Mouse (Mus musculus) testis, adult 2 months (tissue): ENCODE results near the gene Hdac6.

ENCODE experiments used
- CTCF ChIP-seq: fragments of 200-500 bp; IDR thresholded peaks from 2 replicates; pipeline ENCODE4 v1.5.1; 2012; ENCODE audit warnings: low read depth, mild to moderate bottlenecking, inconsistent platforms, low read length, moderate library complexity; ENCODE audit not compliant: control insufficient read depth, insufficient read depth, insufficient replicate concordance
- POLR2A ChIP-seq: fragments of 200-500 bp; IDR thresholded peaks from 2 replicates; pipeline ENCODE4 v1.6.1; 2012; ENCODE audit warnings: low read depth, mild to moderate bottlenecking, inconsistent platforms, low read length, moderate library complexity; ENCODE audit not compliant: control insufficient read depth

DNA sequence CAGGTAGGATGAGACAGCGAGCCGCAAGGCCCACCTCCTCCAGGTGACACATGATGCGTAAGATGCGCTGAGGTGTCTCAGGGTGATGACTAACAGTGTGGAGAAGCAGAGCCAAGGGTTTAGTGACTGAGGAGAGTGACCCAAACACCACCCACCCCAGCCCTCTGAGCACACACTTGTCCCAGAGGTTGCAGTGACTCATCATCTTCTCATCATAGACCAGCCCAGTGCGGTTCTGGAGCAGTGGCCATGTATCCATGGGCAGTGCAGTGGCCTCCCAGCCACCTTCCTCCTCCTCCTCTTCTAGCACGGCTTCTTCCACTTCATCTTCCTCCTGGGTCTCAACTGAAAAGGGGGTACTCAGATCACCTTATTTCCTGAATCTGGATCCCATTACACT is 10.0 kb downstream of the Hdac6 start:
- TF ChIP-seq POLR2A (no peak), CTCF (no peak)
